Mouse (Mus musculus) neural tube, embryonic 13.5 days (tissue): Measurements from ENCODE around the gene Nprl3. TPM values are rescaled to one million over a fixed set of nuclear protein-coding genes. Genes with fewer than 3 reads are reported as not detected.

Experiments used
- ATAC-seq: fragments of 200-750 bp; cut with Nextera tagmentation; 2 replicates; pipeline ENCODE4 v1.8.0; 2017; ENCODE audit warnings: low read depth, mild to moderate bottlenecking, moderate TSS enrichment, moderate library complexity
- H3K27ac ChIP-seq: fragments of 300-500 bp; sonication (generic); replicated peaks from 2 replicates; pipeline ENCODE4 v1.5.1; 2015; ENCODE audit warnings: moderate library complexity, mild to moderate bottlenecking, inconsistent platforms
- H3K27me3 ChIP-seq: fragments of 300-500 bp; sonication (generic); 2 replicates; pipeline ENCODE4 v1.6.1; 2015; ENCODE audit warnings: mild to moderate bottlenecking, inconsistent platforms
- H3K36me3 ChIP-seq: fragments of 300-500 bp; sonication (generic); 2 replicates; pipeline ENCODE4 v1.6.1; 2015; ENCODE audit warnings: mild to moderate bottlenecking, inconsistent platforms
- H3K4me1 ChIP-seq: fragments of 300-500 bp; sonication (generic); replicated peaks from 2 replicates; pipeline ENCODE4 v1.6.1; 2015; ENCODE audit warnings: inconsistent platforms
- H3K4me2 ChIP-seq: fragments of 300-500 bp; sonication (generic); 2 replicates; pipeline ENCODE4 v1.6.1; 2015; ENCODE audit warnings: inconsistent platforms, mild to moderate bottlenecking, moderate library complexity
- H3K4me3 ChIP-seq: fragments of 300-500 bp; sonication (generic); 2 replicates; pipeline ENCODE4 v1.5.1; 2015; ENCODE audit warnings: mild to moderate bottlenecking, inconsistent platforms
- H3K9ac ChIP-seq: fragments of 300-500 bp; sonication (generic); 2 replicates; pipeline ENCODE4 v1.6.1; 2015; ENCODE audit warnings: moderate library complexity, mild to moderate bottlenecking, inconsistent platforms
- H3K9me3 ChIP-seq: fragments of 300-500 bp; sonication (generic); 2 replicates; pipeline ENCODE4 v1.6.1; 2016; ENCODE audit warnings: inconsistent platforms
- WGBS: fragments of 180-500 bp; shearing (Covaris S2); methylation state at CpG from one replicate; pipeline ENCODE4 v1.1.7; 2015; 5-methylcytosine and 5-hydroxymethylcytosine counted together
- polyA plus RNA-seq: library from polyadenylated mRNA; unstranded; fragments of >200 nt; fragmentation: Nextera tagmentation; extraction: Ambion mirVana; gene quantifications from 2 replicates; pipeline ENCODE4 v1.2.1, GENCODE M21; 2015

Gene Nprl3
- polyA plus RNA-seq, 1 experiment from 2014 or later, result 42.8 TPM

GRCm38 (mm10) chr11:32281416-32282144 lies 14.1 kb upstream of the Nprl3 start:
- ATAC-seq, result no peak
- H3K4me3 ChIP-seq, result no peak overlapping the region

GRCm38 (mm10) chr11:32280646-32281045 lies 13.1 kb upstream of the Nprl3 start:
- 78% methylated on average over 2 of the region's 2 CpGs for WGBS
- no peak overlapping the region for H3K4me3 ChIP-seq
- no peak for ATAC-seq
- peaks cover 17% of the 10 kb centered on the region; the same call in 1 of the 2 replicates for H3K27me3 ChIP-seq
- no peak overlapping the region for H3K4me2 ChIP-seq
- H3K9me3 ChIP-seq, result no peaks in the 10 kb centered on the region
- no peaks in the 10 kb centered on the region for H3K36me3 ChIP-seq
- H3K4me1 ChIP-seq, result no peaks in the 10 kb centered on the region
- no peak overlapping the region for H3K27ac ChIP-seq
- H3K9ac ChIP-seq, result no peak overlapping the region

More at GRCm38 (mm10) chr11:32281416-32282144, 14.1 kb upstream of the Nprl3 start:
- H3K9me3 ChIP-seq, result no peaks in the 10 kb centered on the region
- H3K4me2 ChIP-seq, result no peak overlapping the region
- no peak overlapping the region; the same call in 1 of the 2 replicates for H3K27ac ChIP-seq
- H3K9ac ChIP-seq, result no peak overlapping the region
- peaks cover 11% of the 10 kb centered on the region; the same call in 1 of the 2 replicates for H3K27me3 ChIP-seq
- no peaks in the 10 kb centered on the region for H3K36me3 ChIP-seq
- WGBS, result 63% methylated on average over 1 of the region's 1 CpGs
- H3K4me1 ChIP-seq, result no peaks in the 10 kb centered on the region

DNA sequence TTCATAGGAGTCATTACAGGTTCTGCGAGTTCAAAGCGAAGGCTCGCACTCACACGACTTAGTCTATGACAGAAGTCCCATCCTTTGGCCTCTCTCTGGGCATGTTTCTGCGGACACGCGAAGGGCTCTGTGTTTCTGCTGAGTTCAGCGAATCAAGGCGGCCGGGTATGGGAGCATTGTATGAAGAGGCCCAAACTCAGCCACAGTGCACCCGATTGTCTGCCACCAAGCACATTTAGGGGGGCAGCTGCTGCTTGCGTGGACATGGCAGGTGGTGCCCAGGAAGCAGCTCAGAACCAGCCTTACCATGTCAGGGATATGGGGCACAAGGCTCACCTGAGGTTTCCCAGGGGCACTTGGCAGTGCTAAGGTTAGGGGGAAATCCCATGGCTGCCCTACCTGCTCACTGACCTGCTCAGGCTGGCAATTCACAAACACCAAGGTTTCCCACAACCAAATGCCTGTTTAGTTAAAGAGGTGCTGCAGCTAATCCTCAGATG lies 11.0 kb upstream of the Nprl3 start:
- Histone ChIP-seq H3K4me3 (no peak overlapping the region), H3K27ac (no peak overlapping the region), H3K27me3 (peaks cover 17% of the 10 kb centered on the region; the same call in 1 of the 2 replicates), H3K36me3 (no peaks in the 10 kb centered on the region), H3K4me1 (no peaks in the 10 kb centered on the region), H3K9ac (no peak overlapping the region), H3K9me3 (no peaks in the 10 kb centered on the region), H3K4me2 (no peak overlapping the region)
- ATAC-seq, result no peak
- 79% methylated on average over 12 of the region's 12 CpGs for WGBS

DNA sequence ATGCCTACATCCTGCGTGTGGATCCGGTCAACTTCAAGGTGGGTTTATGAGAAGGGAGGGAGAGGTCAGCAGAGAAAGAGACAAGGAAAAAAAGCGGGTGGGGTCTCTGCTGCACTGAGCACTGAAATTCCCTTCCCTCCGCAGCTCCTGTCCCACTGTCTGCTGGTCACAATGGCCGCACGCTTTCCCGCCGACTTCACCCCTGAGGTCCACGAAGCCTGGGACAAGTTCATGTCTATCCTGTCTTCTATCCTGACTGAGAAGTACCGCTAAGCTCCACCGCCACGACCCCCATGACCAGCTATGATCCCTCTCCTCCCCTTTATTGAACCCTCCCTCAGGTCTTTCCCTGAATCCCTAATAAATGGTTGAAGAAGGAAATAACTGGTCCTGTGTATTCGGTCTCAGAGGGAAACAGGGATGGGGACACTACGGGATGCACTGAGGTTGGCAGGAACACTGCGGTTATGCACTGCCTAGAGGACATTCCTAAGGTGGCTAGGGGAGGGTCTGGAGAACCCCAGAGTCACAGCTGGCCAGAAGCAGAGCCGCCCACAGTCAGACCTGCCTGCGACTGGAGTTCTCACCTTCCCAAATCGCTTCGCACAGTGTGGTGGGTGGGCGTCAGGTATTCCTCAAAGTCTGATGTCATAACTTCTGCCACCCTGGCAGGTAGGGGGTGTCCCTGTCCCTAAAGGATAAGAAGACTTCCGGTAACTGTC lies 10.4 kb upstream of the Nprl3 start:
- H3K9ac ChIP-seq, result no peak overlapping the region
- no peaks in the 10 kb centered on the region for H3K4me1 ChIP-seq
- no peak overlapping the region for H3K27ac ChIP-seq
- H3K36me3 ChIP-seq, result no peaks in the 10 kb centered on the region
- no peak for ATAC-seq
- 73% methylated on average over 21 of the region's 21 CpGs for WGBS
- no peak overlapping the region for H3K4me2 ChIP-seq
- H3K9me3 ChIP-seq, result no peaks in the 10 kb centered on the region
- H3K4me3 ChIP-seq, result no peak overlapping the region
- H3K27me3 ChIP-seq, result peaks cover 17% of the 10 kb centered on the region; the same call in 1 of the 2 replicates

DNA sequence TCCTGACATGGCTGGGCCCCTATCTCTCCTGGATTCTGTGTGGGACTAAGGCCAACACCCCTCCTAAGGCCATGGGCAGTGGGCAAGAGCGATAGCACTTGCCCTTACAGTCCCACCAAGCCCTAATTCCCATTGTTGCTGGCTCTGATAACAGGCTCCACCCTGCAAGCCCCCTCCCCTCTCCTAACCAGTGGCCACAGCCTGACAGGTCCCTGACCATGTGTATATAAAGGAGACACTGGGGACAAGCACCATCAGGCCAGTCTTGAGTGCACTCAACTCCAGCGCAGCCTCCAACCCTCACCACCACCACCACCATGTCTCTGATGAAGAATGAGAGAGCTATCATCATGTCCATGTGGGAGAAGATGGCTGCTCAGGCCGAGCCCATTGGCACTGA lies 8.8 kb upstream of the Nprl3 start, which contains the start of gene Hba-x:
Hba-x (plus strand) TSS at position 54 of the 400 bp plus-strand sequence.
- H3K4me2 ChIP-seq, result no peak within 1 kb of the TSS
- H3K4me1 ChIP-seq, result no peaks in the 10 kb centered on the region
- no peak within 1 kb of the TSS for H3K27ac ChIP-seq
- H3K36me3 ChIP-seq, result no peaks in the 10 kb centered on the region
- no peak within 1 kb of the TSS for H3K9ac ChIP-seq
- ATAC-seq, result no peak
- WGBS, result 69% methylated on average over 3 of the region's 3 CpGs
- no peaks in the 10 kb centered on the region for H3K9me3 ChIP-seq
- H3K27me3 ChIP-seq, result peaks cover 15% of the 10 kb centered on the region; the same call in 1 of the 2 replicates
- H3K4me3 ChIP-seq, result no peak within 1 kb of the TSS

GRCm38 (mm10) chr11:32271178-32271577 lies 3.7 kb upstream of the Nprl3 start:
- 0 out of 2 replicates have a peak, but pooled peaks cover 5% of the 10 kb centered on the region for H3K27me3 ChIP-seq
- no peak overlapping the region for H3K27ac ChIP-seq
- no peak overlapping the region for H3K4me2 ChIP-seq
- no peaks in the 10 kb centered on the region for H3K36me3 ChIP-seq
- ATAC-seq, result no peak
- peaks cover 12% of the 10 kb centered on the region for H3K4me1 ChIP-seq
- H3K4me3 ChIP-seq, result no peak overlapping the region
- H3K9me3 ChIP-seq, result no peaks in the 10 kb centered on the region
- 57% methylated on average over 4 of the region's 4 CpGs for WGBS
- H3K9ac ChIP-seq, result no peak overlapping the region

DNA sequence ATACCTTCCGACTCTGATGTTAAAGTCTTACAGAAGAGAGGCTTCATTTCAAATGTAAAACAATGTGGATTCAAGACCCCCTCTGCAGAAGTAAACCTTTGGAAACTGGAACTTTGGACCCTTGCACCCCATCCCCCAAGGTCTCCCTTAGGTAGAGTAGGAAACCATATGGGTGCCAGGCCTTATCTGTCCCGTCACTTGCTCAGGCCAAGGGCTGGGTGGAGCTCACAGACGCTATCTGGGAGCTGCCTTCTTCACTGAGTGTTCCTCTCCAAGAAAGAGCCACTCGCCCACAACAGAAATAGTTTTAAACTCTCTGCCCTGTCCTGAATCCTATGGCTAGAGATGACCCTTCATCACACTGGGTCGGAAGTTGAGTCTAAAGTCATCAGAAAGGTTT lies 1.4 kb upstream of the Nprl3 start:
- peaks cover 18% of the 10 kb centered on the region for H3K4me1 ChIP-seq
- no peaks in the 10 kb centered on the region for H3K36me3 ChIP-seq
- H3K9ac ChIP-seq, result no peak overlapping the region
- 0 out of 2 replicates have a peak, but pooled peaks cover 3% of the 10 kb centered on the region for H3K27me3 ChIP-seq
- no peaks in the 10 kb centered on the region for H3K9me3 ChIP-seq
- WGBS, result 88% methylated on average over 5 of the region's 5 CpGs
- no peak overlapping the region for H3K4me3 ChIP-seq
- H3K27ac ChIP-seq, result no peak overlapping the region
- H3K4me2 ChIP-seq, result no peak overlapping the region
- no peak for ATAC-seq

- Histone ChIP-seq H3K4me2 (peak overlapping the region; percentile 60), H3K9me3 (no peaks in the 10 kb centered on the region), H3K27me3 (0 out of 2 replicates have a peak, but pooled peaks cover 3% of the 10 kb centered on the region), H3K4me3 (peak overlapping the region; percentile 77), H3K27ac (peak overlapping the region; percentile 98), H3K36me3 (no peaks in the 10 kb centered on the region), H3K4me1 (peaks cover 18% of the 10 kb centered on the region), H3K9ac (peak overlapping the region; percentile 94)
- peak; percentile 48 for ATAC-seq
- WGBS, result 23% methylated on average over 5 of the region's 5 CpGs
Observed at GRCm38 (mm10) chr11:32267964-32268363, 457 bp upstream of the Nprl3 start.

- Histone ChIP-seq H3K4me3 (peak overlapping the region; percentile 77), H3K27me3 (0 out of 2 replicates have a peak, but pooled peaks cover 3% of the 10 kb centered on the region), H3K4me1 (peaks cover 18% of the 10 kb centered on the region), H3K27ac (peak overlapping the region; percentile 98), H3K36me3 (0 out of 2 replicates have a peak, but pooled peaks cover 5% of the 10 kb centered on the region), H3K9me3 (no peaks in the 10 kb centered on the region), H3K4me2 (peak overlapping the region; percentile 60), H3K9ac (peak overlapping the region; percentile 94)
- ATAC-seq, result no peak
- whole genome bisulfite sequencing, result 26% methylated on average over 6 of the region's 6 CpGs
Observed at GRCm38 (mm10) chr11:32266776-32267175, 731 bp downstream of the Nprl3 start.

GRCm38 (mm10) chr11:32266194-32266593 lies 1.3 kb downstream of the Nprl3 start:
- WGBS, result 92% methylated on average over 6 of the region's 6 CpGs

GRCm38 (mm10) chr11:32265117-32265738 lies 2.3 kb downstream of the Nprl3 start:
- Histone ChIP-seq H3K4me3 (no peak overlapping the region), H3K9ac (no peak overlapping the region), H3K27me3 (no peaks in the 10 kb centered on the region), H3K4me1 (peaks cover 21% of the 10 kb centered on the region), H3K4me2 (no peak overlapping the region), H3K36me3 (peaks cover 14% of the 10 kb centered on the region), H3K9me3 (no peaks in the 10 kb centered on the region), H3K27ac (no peak overlapping the region)
- ATAC-seq, result no peak
- WGBS, result 96% methylated on average over 3 of the region's 3 CpGs

More at GRCm38 (mm10) chr11:32266194-32266593, 1.3 kb downstream of the Nprl3 start:
- Histone ChIP-seq H3K4me1 (peaks cover 21% of the 10 kb centered on the region), H3K4me2 (0 out of 2 replicates have a peak overlapping the region, but pooled peaks have one; percentile 7), H3K27ac (no peak overlapping the region), H3K9me3 (no peaks in the 10 kb centered on the region), H3K9ac (no peak overlapping the region), H3K36me3 (0 out of 2 replicates have a peak, but pooled peaks cover 5% of the 10 kb centered on the region), H3K4me3 (no peak overlapping the region), H3K27me3 (0 out of 2 replicates have a peak, but pooled peaks cover under 1% of the 10 kb centered on the region)
- no peak for ATAC-seq
